In the genomic region with DNA sequence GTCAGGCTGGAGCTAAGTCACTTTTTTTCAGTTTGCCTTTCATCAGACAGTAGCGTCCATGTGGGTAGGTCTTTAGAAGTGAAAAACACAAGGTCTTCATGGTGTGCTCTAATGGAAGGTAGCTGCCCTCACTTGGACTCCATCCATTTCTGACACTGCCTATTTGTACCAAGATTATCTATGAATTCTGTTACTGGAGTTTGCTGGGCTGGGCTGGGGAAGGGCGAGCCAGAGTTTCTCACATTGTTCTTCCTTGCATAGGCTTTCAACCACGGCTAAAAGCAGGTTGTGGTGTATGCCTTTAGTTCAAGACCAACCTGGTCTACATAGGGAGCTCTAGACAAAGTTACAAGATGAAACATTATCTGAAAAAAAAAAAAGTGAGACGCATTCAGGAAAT, we compare ENCODE assay signal across 22 mouse cellular contexts.
"Had no signal": no experiment of that assay in that cellular context is flagged by ENCODE, and none has a peak within 500 bp of the region (broad histone marks: within the 10 kb centered on the region; RNA-seq: fewer than 3 reads in every experiment).

No protein-coding gene starts in this region.

- H3K27ac ChIP-seq: kidney, embryonic 15.5 days; limb, embryonic 12.5 days; limb, embryonic 15.5 days; liver, embryonic 14.5 days; macrophage; stomach, postnatal 0 days had no signal

- H3K36me3 ChIP-seq: kidney, embryonic 15.5 days; limb, embryonic 12.5 days; limb, embryonic 15.5 days had no signal

- H3K9ac ChIP-seq: kidney, embryonic 15.5 days; limb, embryonic 12.5 days; limb, embryonic 15.5 days; liver, embryonic 14.5 days; liver, postnatal 0 days; lung, embryonic 14.5 days had no signal

- H3K4me3 ChIP-seq: kidney, embryonic 15.5 days; limb, embryonic 12.5 days; limb, embryonic 15.5 days; myocyte had no signal

- DNase-seq: kidney, adult 11 months; kidney, adult 8-10 months; kidney, postnatal 10 days; kidney, postnatal 36 days; layer of hippocampus, postnatal 36 days; liver, postnatal 0 days; lung, embryonic 14.5 days; right cerebral cortex, postnatal 14 days; right cerebral cortex, postnatal 4 days; thymus, adult 18-20 months; thymus, postnatal 36 days had no signal

- H3K27me3 ChIP-seq: kidney, embryonic 15.5 days; limb, embryonic 12.5 days; limb, embryonic 15.5 days had no signal

- H3K4me1 ChIP-seq: kidney, embryonic 15.5 days; limb, embryonic 15.5 days had no signal

- H3K9me3 ChIP-seq: kidney, embryonic 15.5 days; limb, embryonic 12.5 days; limb, embryonic 15.5 days had no signal

- ATAC-seq: inflammation-experienced regulatory T-cells, adult 6 months; liver, postnatal 0 days; lung, postnatal 0 days; midbrain, embryonic 16.5 days had no signal

- H3K4me2 ChIP-seq: kidney, embryonic 15.5 days; limb, embryonic 12.5 days; limb, embryonic 15.5 days; liver, embryonic 11.5 days; lung, embryonic 14.5 days had no signal
